Mouse (Mus musculus): Measurements from ENCODE around the gene Galr2. TPM values are rescaled to one million over a fixed set of nuclear protein-coding genes. Genes with fewer than 3 reads are reported as not detected.

The Galr2 gene
- under 1 TPM; 0.20 to 0.29 TPM for total RNA-seq (2021)
- long read RNA-seq, experiment 1, partial matches to known transcripts, result 0 of 1 reads
- long read RNA-seq, experiment 1, other reads (novel, unspliced or antisense), result 0 of 1 reads
- long read RNA-seq, experiment 2, result 0 reads

DNA sequence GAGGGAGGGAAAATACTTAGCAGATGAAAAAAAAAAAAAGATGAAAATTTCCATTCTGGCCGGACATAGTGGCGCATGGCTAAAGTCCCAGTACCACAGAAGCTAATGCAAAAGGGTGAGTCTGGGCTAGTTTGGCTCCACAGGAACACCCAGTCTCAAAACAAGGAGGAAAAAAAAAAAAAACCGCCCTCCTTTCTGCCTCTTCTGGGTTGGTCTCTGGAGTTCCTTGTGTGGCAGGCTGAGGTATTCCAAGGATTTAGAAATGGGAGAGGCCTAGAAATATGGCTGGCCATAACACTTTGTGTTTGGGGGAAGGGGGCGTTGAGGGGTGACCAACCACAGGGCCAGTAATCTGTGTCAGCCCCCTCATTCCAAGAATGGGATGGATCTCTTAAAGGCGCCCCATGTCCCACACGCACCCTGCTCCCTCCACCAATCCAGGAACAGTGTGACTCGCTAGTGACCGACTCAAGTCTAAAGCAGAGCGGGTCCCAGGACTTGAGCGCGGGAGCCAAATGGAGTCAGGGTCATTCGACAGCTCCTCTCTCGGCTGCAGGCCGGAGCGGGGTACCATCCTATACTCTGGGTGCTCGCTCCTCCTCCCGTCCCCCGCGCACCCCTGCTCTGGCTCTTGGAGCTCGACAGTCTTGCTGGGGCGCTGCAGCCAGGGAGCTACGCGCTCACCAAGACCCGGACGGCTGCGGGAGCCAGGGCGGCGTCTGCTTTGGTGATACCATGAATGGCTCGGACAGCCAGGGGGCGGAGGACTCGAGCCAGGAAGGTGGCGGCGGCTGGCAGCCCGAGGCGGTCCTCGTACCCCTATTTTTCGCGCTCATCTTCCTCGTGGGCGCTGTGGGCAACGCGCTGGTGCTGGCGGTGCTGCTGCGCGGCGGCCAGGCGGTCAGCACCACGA, at the start of gene Galr2:
Gene Galr2 (plus strand): TSS at position 189 of the 913 bp plus-strand sequence.
- no peak for DNase-seq (ENCODE audit: low spot score in 2 of 2)

DNA sequence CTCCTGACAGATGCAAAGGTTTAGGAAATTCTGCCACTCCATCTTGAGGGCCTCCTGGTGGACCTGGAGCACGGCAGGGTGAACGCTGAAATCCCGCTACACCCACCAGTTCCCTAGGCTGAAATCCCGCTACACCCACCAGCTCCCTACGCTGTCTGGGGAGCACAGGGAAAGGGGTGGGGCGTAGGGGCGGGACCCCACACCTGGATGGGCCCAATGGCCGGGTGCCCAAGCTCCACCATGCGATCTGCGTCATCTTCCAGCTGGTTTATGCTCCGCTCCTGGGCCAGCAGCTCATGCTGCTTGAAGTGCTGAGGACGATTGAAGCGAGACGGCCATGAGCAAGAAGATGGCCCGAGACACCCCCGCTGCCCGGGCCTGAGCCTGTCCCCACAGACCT, 48.3 kb upstream of the Galr2 start:
- DNase-seq (ENCODE audit: low spot score in 2 of 2), result no peak

DNA sequence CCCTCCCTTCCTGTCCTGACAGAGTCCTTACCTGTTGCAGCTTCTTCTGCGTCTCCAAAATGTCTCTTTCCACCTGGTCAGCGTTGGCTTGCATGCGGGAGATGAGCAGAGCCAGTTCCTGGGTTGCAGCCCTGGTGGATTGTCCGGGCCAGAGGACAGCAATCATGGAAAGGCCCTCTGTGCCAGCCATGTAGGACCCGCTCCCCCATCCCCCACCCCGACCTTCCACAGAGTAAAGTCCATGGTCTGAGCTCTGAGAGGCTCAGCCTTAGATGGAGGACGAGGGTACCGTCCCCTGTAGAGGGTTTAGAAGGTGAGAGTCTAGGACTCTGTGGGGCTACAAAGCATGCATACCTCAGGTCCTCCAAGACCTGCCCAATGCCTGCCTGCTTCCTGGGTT, 45.8 kb upstream of the Galr2 start:
- DNase-seq (ENCODE audit: low spot score in 2 of 2), result no peak

DNA sequence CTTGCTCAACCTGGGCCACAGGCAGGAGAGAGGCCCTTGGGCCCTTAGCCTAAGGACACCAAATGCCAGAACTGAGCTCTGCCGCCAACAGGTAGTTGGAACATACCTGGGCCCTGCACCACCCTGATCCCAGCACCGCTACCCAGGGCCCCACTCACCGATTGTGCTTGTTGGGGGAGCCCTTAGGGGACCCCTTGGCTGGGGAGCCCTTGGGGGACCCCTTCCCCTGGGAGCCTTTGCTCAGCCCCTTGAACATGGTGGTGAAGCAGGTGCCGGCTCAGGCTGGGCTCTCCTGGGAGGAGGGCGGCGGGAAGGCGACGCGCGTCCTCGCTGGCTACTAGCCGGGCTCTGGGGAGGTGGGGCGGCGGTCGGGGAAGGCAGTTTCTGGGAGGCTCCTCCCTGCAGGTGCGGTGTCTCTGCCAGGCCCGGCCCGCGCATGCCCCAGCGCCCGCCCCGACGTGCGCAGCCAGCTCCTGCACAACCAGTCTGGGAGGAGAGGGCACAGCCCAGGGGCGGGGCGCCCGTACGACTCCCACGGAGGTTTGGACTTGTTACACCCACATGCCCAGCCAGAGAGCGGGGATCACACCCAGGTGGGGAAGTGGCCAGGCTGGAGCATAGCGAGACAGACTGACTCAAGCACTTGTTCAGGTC, 42.9 kb upstream of the Galr2 start, which contains the start of gene Evpl:
Gene Evpl (minus strand): TSS at position 336 of the 654 bp plus-strand sequence.
- DNase-seq (ENCODE audit: low spot score in 2 of 2), result no peak

DNA sequence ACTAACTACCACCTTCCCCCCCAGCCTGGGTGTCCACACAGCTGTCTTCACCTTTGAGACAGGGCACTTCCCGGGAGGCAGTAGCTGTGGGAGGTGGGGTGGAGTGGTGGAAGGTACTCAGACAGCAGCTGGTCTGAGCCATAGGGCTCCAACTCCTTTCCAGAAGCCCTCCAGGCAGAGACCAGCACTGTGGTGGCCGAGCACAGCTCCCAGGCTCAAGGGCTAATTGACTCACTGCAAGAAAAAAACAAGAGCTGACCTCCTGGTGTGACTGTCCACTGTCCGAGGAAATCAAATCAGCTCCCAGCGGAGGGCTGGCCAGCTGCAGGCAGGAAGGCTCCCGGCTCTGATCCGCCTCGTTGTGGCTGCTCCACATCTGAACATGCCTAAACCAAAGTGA, 40.9 kb upstream of the Galr2 start:
- DNase-seq (ENCODE audit: low spot score in 2 of 2), result no peak

DNA sequence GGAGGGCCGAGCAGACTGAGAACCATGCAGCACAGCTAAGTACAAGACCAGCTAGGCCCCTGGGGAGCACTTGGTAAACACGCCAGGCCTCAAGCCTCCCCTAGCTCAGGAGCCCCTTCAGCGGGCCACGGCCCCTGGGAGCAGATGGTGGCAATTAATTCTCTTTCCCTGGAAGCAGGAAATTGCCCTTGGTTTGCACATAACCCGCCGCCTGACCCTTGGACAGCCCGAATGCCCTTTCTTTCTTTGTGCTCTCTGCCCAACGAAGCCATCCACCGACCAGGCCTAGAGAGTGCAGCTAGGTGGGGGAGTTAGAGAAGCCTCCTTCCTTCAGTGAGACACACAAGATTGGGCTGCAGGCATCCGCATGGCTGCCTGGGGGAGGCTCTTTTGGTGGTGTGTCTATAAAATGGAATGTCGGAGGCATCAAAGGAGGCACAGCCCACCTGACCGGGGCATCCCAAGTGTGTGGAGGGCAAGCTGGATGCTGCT, 38.9 kb upstream of the Galr2 start:
- DNase-seq (ENCODE audit: low spot score in 2 of 2), result no peak

DNA sequence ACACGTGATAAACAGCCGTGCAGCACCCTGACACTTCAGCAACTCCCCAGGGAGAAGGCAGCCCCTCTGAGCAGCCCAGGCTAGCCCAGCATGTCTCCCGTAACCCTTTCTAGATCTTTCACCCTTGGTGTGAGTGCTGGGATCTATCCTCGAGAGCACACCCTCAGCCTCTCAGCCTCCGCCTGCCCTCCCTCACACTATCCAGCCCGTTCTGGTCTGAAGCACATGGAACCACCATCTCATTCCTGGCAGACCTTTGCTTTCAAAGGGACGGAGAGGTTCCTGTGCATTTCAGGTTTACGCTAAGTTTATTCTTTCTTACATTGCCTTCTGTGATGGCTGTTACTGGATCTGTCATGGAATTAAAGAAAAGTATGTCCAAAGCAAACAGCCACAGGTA, 36.2 kb upstream of the Galr2 start:
- DNase-seq (ENCODE audit: low spot score in 2 of 2), result no peak

DNA sequence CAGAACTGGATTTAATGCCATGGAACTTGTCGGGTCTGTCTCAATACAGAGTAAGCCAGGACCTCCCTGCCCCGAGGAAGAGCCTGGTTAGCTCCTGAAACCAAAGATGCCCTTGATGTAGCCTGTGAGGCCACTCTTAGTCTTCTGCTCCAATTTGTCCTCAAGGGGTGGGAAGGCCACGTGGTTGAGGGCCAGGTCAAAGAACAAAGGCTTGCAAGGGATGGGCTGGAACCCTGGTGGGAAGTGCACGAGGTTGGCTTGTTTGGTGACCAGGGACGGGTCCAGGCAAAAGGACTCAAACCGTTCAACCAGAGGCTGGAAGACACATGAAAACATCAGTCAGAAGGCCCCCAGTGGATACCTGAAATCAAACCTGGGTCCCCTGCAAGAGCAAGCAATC, 35.1 kb upstream of the Galr2 start:
- DNase-seq (ENCODE audit: low spot score in 2 of 2), result no peak

DNA sequence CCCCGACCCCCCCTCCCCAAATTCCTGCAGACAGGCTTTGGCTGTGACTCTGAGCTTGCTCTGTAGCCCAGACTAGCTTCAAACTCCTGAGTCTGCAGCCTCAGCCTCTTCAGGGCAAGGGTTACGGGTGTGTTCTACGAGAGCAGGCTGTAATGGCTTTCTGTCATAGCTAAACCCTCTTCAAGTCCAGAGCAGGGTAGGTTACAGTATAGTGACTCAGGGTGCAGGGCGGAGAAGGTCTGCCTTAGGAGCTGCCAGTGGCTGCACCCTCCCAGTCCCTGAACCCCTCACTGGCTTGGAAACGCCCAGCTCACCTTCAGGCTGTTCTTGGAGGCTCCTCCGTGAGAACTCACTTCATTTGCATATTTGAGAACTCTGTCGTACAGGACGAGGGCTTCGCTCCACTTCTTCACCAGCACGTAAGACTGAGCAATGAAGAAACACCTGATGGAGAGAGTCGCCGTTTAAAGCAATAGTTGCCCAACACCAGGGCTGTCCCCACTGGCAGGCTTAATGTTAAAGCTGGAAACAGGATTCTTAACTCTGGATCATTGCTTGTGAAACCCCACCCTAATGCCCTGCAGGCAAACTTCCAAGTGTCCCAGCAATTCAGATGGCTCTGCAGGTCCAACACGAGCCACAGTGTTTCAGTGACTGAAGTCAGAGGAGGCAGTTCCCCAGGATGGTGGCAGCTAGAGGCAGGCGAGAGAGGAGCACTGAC, 33.1 kb upstream of the Galr2 start:
- no peak for DNase-seq (ENCODE audit: low spot score in 2 of 2)

DNA sequence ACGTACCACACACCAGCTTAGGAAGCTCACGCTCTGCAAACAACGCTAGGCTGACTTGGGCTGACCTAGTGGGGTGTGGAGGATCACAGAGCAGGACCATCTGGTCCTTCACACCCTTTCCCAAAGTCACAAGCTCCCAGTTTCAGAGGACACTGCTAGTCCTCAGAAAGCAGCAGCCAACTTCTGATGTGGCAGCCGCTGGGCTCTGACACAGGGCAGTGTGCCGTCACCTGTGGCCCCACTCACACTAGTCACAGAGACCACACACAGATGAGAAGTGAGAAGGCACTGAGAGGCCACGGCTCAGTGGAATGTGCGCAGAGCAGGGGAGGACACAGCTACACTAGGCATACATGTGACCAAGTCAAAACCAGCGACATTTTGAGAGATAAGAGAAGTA, 29.8 kb upstream of the Galr2 start:
- DNase-seq (ENCODE audit: low spot score in 2 of 2), result no peak

DNA sequence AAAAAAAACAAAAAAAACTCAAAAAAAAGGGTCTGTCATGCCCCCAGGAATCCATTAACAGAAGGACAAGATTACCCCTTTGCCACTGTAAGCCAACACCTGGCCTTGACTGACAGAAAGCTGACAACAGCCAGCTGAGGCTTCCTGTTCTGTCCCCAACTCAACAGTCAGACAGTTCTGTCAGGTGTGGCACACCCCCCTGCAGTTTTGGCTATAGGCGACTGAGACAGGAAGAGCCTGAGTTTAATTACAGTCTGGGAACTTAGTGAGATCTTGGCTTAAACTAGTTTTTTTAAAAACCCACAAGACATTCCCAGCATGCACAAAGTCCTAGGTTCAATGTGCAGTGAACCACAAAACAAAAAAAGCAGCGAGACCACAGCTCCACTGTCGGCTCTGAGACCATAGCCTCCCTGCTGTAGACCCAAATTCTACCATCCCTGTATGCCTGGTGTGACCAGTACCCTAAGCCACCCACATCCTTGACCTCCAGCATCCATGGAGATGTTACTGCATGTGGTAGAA, 27.6 kb upstream of the Galr2 start:
- DNase-seq (ENCODE audit: low spot score in 2 of 2), result no peak

DNA sequence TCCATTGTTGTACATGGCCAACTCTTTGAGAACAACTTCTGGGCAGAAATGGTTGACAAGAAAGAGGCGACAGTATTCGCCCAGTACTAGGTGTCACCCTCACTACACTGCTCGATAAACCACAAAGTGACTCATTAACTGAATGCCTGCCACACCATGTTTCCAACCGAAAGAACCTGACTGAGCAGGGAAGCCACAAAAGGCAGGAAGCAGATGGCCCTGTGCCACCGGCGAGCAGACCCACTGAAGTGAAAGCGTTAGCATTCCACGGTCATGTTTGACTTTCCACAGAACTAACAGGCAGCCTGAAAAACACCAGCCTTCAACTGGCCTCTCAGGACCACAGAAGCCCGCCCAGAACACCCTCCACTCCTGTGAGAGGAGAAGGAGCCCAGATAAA, 26.1 kb upstream of the Galr2 start:
- DNase-seq (ENCODE audit: low spot score in 2 of 2), result no peak

DNA sequence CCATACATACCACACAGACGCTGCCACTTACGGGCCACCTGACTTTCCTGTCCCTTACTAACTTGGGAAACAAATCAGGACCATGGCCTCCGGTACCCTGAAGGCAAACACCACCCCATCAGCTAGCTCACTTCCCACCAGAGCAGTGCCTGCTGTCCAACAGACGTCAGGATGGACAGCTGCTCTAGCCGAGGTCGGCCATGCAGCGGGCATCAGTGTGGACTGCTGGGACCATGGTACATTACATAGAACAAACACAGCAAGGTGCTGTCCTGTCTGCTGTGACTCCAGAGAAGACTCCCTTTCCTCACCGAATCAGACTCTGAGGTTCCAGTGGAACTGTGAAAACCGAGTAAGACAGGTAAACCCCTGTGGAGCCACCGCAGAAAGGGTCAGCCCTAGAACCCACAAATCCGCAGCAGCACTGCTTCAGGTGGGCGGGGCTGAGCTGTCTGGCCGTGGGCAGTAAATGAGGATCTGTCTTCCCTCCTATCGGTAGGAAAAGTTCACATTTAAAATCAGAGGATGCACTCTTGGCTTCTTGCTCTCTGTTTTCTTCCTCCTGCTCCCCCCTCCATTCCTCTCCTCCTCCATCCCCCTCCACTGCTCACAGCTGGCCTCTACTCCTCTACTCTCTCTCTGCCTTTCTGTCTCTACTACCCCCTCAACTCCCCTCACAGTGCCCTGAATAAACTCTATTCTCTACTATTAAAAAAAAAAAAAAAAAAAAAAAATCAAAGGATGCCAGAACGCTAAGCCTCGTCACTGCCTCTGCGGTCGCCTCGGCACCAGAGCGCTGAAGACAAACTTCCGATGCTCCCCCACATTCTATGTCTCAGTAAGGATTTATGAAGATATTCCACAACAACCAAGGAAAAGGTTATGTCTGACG, 25.4 kb upstream of the Galr2 start:
- no peak for DNase-seq (ENCODE audit: low spot score in 2 of 2)

DNA sequence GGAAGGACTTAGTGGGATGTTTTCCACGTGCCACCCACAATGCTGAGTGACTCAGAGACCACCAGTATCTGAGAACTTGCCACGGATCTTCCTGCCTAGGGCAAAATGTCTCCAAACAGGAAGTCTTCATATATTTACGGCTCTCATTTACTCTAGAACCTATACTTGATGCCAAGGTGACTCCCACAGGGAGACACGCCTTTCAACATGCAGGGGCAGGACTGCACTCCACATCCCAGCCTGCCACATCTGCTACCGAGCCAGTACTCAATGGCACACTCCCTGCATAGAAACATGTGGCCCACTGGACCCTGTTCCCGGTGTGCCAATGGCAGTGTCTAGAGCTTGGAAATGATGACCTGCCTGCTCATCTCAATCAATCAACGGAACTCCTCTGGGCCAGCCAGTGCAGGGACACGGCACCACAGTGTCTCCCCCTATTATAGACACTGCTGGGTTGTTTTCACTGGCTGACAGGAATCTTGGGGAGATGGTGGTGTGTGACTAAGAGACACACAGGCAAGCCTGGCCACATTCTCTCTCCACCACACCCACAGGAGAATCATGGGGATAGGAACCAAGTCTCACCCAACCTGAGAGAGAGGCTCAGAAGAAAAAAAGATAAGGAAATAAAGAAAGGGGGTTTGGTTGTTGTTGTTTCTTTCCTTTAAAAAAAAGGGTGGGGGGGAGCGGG, 24.6 kb upstream of the Galr2 start:
- DNase-seq (ENCODE audit: low spot score in 2 of 2), result no peak

DNA sequence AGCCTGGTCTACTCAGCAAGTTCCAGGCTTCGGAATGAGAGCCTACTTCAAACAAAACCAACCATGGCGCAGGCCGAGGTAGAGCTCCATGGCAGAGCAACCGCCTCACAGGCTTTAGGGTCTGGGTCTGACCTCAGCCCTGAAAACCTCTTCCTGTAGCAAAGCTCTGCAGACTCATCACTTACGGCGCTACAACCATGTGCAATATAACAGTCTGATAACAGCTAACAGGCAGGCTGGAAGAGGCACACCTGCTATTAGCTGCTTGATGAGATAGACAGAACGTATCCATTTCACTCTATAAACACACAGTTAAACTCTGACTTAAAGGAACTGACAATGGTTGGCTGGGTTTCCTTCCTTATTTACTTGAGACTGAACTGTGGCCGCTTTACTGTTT, 21.3 kb upstream of the Galr2 start:
- DNase-seq (ENCODE audit: low spot score in 2 of 2), result no peak

DNA sequence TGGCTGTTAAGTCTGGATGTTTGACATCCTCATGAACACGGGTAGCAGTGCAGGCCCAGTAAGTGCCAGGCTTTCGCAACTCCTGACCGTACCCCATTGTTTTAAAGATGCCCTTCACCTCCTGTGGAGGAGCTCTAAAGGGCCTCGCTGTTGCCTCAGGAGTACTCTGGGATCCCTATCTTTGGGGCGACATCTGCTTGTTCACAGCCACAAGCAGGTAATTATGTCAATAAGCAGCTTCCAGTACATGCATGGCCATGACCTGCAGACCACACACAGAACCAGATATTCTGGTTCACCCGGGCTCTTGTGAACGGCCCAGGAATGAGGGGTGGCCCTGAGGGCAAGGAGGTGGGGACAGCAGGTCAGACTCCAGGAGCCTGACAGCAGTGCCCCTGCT, 20.5 kb upstream of the Galr2 start:
- DNase-seq (ENCODE audit: low spot score in 2 of 2), result no peak

DNA sequence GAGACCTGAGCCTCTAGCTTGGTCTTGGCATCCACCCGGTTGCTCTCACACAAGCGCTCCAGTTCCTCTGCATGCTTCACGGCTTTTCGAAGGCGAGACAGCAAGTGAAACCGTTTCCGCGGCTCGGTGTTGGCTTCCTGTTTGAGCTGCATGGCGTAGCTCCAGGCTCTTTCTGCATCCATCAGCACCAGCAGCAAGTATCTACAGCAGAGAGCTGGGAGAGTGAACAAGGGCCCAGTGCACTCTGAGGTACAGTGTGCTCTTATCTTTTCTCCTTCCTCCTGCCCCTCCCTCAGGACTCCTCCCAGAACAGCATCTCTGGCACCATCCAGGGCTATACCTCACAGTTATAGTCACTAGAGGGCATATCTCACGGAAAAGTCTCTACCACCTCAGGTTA, 15.4 kb upstream of the Galr2 start:
- DNase-seq (ENCODE audit: low spot score in 2 of 2), result no peak

DNA sequence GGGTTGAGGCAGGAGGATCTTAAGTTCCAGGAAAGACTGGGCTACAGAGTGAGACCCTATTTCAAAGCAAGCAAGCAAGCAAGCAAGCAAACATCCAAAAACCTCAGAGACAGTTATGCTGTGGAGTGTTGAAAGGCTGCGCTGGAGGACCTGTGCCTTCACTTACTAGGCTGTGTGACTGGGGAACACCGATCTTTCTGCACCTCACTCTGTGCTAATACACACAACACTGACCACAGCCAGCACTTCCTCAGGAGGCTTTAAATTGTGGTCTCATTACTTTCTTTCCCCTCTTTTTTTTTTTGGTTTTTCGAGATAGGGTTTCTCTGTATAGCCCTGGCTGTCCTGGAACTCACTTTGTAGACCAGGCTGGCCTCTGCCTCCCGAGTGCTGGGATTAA, 14.9 kb upstream of the Galr2 start:
- no peak for DNase-seq (ENCODE audit: low spot score in 2 of 2)

DNA sequence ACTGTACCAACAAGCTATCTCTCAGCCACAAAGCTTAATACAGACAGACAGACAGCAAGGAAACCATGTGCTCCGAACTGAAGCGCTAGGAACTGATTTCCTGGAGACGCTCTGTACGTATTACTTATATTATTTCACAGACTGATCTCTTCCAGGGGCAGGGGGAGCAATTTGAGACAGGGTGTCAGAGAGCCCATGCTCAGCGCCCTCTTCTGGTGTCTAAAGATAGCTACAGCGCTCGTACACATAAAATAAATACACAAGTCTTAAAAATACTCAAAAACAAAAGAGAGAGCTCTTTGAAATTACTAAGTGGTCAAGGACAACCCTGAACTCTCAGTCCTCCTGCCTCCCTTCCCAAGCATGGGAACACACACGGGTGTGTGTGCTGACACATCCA, 13.1 kb upstream of the Galr2 start:
- no peak for DNase-seq (ENCODE audit: low spot score in 2 of 2)

DNA sequence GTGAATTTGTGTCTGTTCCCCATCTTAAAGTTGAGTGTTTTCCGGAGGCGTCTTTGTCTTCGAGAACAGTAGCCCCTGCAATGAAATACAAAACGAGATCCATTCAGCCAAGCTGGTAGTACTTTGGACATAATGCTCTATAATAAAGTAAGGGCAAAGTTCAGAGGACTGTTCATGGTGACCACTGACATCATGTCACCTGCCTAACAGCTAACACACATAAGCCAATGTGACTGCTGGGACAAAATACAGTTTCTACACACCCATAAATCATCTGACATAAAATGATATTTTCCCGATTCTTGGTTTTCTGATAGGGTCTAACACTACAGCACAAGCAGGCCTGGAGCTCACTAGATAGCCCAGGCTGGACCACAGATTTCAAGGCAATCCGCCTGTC, 12.4 kb upstream of the Galr2 start:
- no peak for DNase-seq (ENCODE audit: low spot score in 2 of 2)
